Mouse (Mus musculus) heart, embryonic 15.5 days (tissue): ENCODE results near the gene Pef1. TPM values are rescaled to one million over a fixed set of nuclear protein-coding genes. Genes with fewer than 3 reads are reported as not detected.
A peak's percentile ranks its signal among the peaks of the same experiment; 100 is the strongest.

Experiments
- ATAC-seq: fragments of 200-750 bp; cut with Nextera tagmentation; replicated peaks from 2 replicates; pipeline ENCODE4 v1.8.0; 2017; ENCODE audit warnings: low read depth, moderate TSS enrichment; ENCODE audit not compliant: insufficient number of reproducible peaks, insufficient read depth, low FRiP score
- H3K27ac ChIP-seq: fragments of 300-500 bp; sonication (generic); 2 replicates; pipeline ENCODE4 v1.5.1; 2015; ENCODE audit warnings: mild to moderate bottlenecking, inconsistent platforms
- H3K27me3 ChIP-seq: fragments of 300-500 bp; sonication (generic); 2 replicates; pipeline ENCODE4 v1.6.1; 2015; ENCODE audit warnings: inconsistent platforms
- H3K36me3 ChIP-seq: fragments of 300-500 bp; sonication (generic); 2 replicates; pipeline ENCODE4 v1.6.1; 2015; ENCODE audit warnings: mild to moderate bottlenecking, inconsistent platforms
- H3K4me1 ChIP-seq: fragments of 300-500 bp; sonication (generic); replicated peaks from 2 replicates; pipeline ENCODE4 v1.6.1; 2015; ENCODE audit warnings: inconsistent platforms
- H3K4me2 ChIP-seq: fragments of 300-500 bp; sonication (generic); 2 replicates; pipeline ENCODE4 v1.6.1; 2015; ENCODE audit warnings: inconsistent platforms, mild to moderate bottlenecking, moderate library complexity
- H3K4me3 ChIP-seq: fragments of 300-500 bp; sonication (generic); 2 replicates; pipeline ENCODE4 v1.5.1; 2015; ENCODE audit warnings: mild to moderate bottlenecking, inconsistent platforms
- H3K9ac ChIP-seq: fragments of 300-500 bp; sonication (generic); 2 replicates; pipeline ENCODE4 v1.6.1; 2015; ENCODE audit warnings: mild to moderate bottlenecking, inconsistent platforms
- H3K9me3 ChIP-seq: fragments of 300-500 bp; sonication (generic); replicated peaks from 2 replicates; pipeline ENCODE4 v1.6.1; 2016; ENCODE audit warnings: inconsistent platforms
- WGBS: fragments of 180-500 bp; shearing (Covaris S2); methylation state at CpG from one replicate; pipeline ENCODE4 v1.1.7; 2015; ENCODE audit warnings: mixed read lengths; 5-methylcytosine and 5-hydroxymethylcytosine counted together
- polyA plus RNA-seq: library from polyadenylated mRNA; unstranded; fragments of >200 nt; fragmentation: Nextera tagmentation; extraction: Ambion mirVana; gene quantifications from 2 replicates; pipeline ENCODE4 v1.2.1, GENCODE M21; 2015

Pef1 gene
- polyA plus RNA-seq, 1 experiment from 2014 or later, result 48.9 TPM

- no peaks in the 10 kb centered on the region for H3K36me3 ChIP-seq
- no peak overlapping the region for H3K9ac ChIP-seq
- no peak overlapping the region for H3K4me3 ChIP-seq
- H3K4me2 ChIP-seq, result no peak overlapping the region
- 48% methylated on average over 9 of the region's 9 CpGs for WGBS
- peaks cover 70% of the 10 kb centered on the region for H3K27me3 ChIP-seq
- H3K27ac ChIP-seq, result no peak overlapping the region
- peaks cover 18% of the 10 kb centered on the region for H3K4me1 ChIP-seq
- no peak for ATAC-seq
- H3K9me3 ChIP-seq, result no peaks in the 10 kb centered on the region
These were observed 38.6 kb downstream of the Pef1 start for GRCm38 (mm10) chr4:130140992-130141402.

- ATAC-seq, result no peak
- no peak overlapping the region for H3K9ac ChIP-seq
- no peak overlapping the region for H3K4me3 ChIP-seq
- 46% methylated on average over 3 of the region's 3 CpGs for WGBS
- H3K27ac ChIP-seq, result no peak overlapping the region
- H3K9me3 ChIP-seq, result no peaks in the 10 kb centered on the region
- H3K36me3 ChIP-seq, result no peaks in the 10 kb centered on the region
- H3K4me1 ChIP-seq, result peaks cover 18% of the 10 kb centered on the region
- peaks cover 65% of the 10 kb centered on the region for H3K27me3 ChIP-seq
- no peak overlapping the region for H3K4me2 ChIP-seq
These were observed 39.4 kb downstream of the Pef1 start for GRCm38 (mm10) chr4:130141786-130142185.

- no peak for ATAC-seq
- Histone ChIP-seq H3K4me3 (no peak overlapping the region), H3K27me3 (peaks cover 28% of the 10 kb centered on the region), H3K9me3 (no peaks in the 10 kb centered on the region), H3K27ac (no peak overlapping the region), H3K4me1 (no peaks in the 10 kb centered on the region), H3K9ac (no peak overlapping the region), H3K36me3 (no peaks in the 10 kb centered on the region), H3K4me2 (no peak overlapping the region)
- WGBS, result 67% methylated on average over 10 of the region's 10 CpGs
These were observed 46.0 kb downstream of the Pef1 start for GRCm38 (mm10) chr4:130148405-130148804.

- no peak overlapping the region for H3K4me3 ChIP-seq
- 78% methylated on average over 3 of the region's 3 CpGs for WGBS
- no peak overlapping the region for H3K9ac ChIP-seq
- no peak for ATAC-seq
- H3K9me3 ChIP-seq, result no peaks in the 10 kb centered on the region
- no peaks in the 10 kb centered on the region for H3K4me1 ChIP-seq
- H3K4me2 ChIP-seq, result no peak overlapping the region
- H3K36me3 ChIP-seq, result no peaks in the 10 kb centered on the region
- H3K27me3 ChIP-seq, result peaks cover 24% of the 10 kb centered on the region
- H3K27ac ChIP-seq, result no peak overlapping the region
These were observed 51.9 kb downstream of the Pef1 start for GRCm38 (mm10) chr4:130154250-130154649.

- Histone ChIP-seq H3K27me3 (peaks cover 18% of the 10 kb centered on the region), H3K36me3 (no peaks in the 10 kb centered on the region), H3K27ac (no peak overlapping the region), H3K9ac (no peak overlapping the region), H3K9me3 (no peaks in the 10 kb centered on the region), H3K4me2 (no peak overlapping the region), H3K4me1 (peaks cover 5% of the 10 kb centered on the region; the same call in 1 of the 2 replicates), H3K4me3 (no peak overlapping the region)
- no peak for ATAC-seq
- 68% methylated on average over 12 of the region's 12 CpGs for WGBS
These were observed 54.5 kb downstream of the Pef1 start for GRCm38 (mm10) chr4:130156812-130157371.

DNA sequence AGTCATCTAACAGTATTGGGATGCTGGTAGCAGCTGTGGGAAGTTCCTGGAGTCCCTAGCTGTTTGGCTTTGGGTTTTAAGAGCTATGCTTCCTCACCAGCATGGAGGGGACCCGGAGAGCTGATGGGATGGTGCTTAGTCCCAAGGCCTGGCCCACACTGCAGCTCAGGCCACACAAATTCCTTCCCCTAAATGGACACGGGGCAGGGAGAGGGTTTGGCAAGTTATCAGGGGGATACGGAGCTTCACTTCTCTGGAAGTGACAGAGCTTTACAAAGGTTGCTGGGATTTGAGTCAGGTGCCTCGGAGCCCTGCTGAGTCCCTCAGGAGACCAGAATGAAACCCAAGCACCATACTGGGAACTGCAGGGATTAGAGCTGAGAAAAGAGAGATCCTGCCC is 59.0 kb downstream of the Pef1 start:
- Histone ChIP-seq H3K4me3 (no peak overlapping the region), H3K9ac (no peak overlapping the region), H3K36me3 (no peaks in the 10 kb centered on the region), H3K4me2 (no peak overlapping the region), H3K27me3 (no peaks in the 10 kb centered on the region), H3K9me3 (no peaks in the 10 kb centered on the region), H3K4me1 (peaks cover 36% of the 10 kb centered on the region), H3K27ac (peak overlapping the region; percentile 45)
- no peak for ATAC-seq
- 29% methylated on average over 4 of the region's 4 CpGs for WGBS

- peak overlapping the region; percentile 60 for H3K9ac ChIP-seq
- WGBS, result 6% methylated on average over 20 of the region's 20 CpGs
- peak overlapping the region; percentile 34 for H3K4me3 ChIP-seq
- peak overlapping the region; percentile 75 for H3K27ac ChIP-seq
- ATAC-seq, result peak; percentile 17
- peaks cover 56% of the 10 kb centered on the region for H3K4me1 ChIP-seq
- H3K36me3 ChIP-seq, result no peaks in the 10 kb centered on the region
- H3K4me2 ChIP-seq, result peak overlapping the region; percentile 65
- H3K27me3 ChIP-seq, result no peaks in the 10 kb centered on the region
- H3K9me3 ChIP-seq, result no peaks in the 10 kb centered on the region
These were observed 61.1 kb downstream of the Pef1 start for GRCm38 (mm10) chr4:130163391-130163861.

GRCm38 (mm10) chr4:130164121-130164520 is 61.8 kb downstream of the Pef1 start:
- Histone ChIP-seq H3K9me3 (no peaks in the 10 kb centered on the region), H3K9ac (no peak overlapping the region), H3K4me1 (peaks cover 63% of the 10 kb centered on the region), H3K27me3 (no peaks in the 10 kb centered on the region), H3K36me3 (no peaks in the 10 kb centered on the region), H3K4me2 (peak overlapping the region; percentile 65; the same call in 1 of the 2 replicates), H3K27ac (peak overlapping the region; percentile 75), H3K4me3 (no peak overlapping the region)
- WGBS, result 81% methylated on average over 6 of the region's 6 CpGs
- ATAC-seq, result no peak

DNA sequence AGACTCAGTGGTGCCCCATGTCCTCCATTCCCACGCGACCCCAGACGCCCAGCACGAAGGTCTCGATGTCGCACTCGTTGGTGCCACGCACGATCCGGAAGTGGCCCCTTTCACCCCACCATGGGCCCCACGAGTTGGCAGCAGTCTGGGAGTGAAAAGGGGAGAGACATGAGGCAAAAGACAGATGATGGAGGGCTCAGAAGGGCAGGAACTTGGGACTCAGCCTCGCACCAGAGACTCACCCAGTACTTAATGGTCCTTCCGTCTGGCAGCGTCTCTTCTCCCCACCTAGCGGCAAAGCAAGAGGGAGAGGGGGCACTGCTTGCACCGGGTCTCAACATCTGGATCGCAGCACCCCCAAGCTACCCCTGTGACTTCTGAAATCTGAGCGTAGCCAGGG is 63.7 kb downstream of the Pef1 start:
- Histone ChIP-seq H3K9ac (no peak overlapping the region), H3K4me2 (no peak overlapping the region), H3K36me3 (no peaks in the 10 kb centered on the region), H3K4me3 (no peak overlapping the region), H3K4me1 (peaks cover 81% of the 10 kb centered on the region), H3K27ac (peak overlapping the region; percentile 55), H3K9me3 (no peaks in the 10 kb centered on the region), H3K27me3 (no peaks in the 10 kb centered on the region)
- no peak for ATAC-seq
- WGBS, result 77% methylated on average over 18 of the region's 18 CpGs

GRCm38 (mm10) chr4:130166592-130166991 is 64.2 kb downstream of the Pef1 start:
- Histone ChIP-seq H3K9me3 (no peaks in the 10 kb centered on the region), H3K36me3 (no peaks in the 10 kb centered on the region), H3K4me1 (peaks cover 82% of the 10 kb centered on the region), H3K27me3 (no peaks in the 10 kb centered on the region), H3K9ac (no peak overlapping the region), H3K27ac (peak overlapping the region; percentile 55), H3K4me2 (no peak overlapping the region), H3K4me3 (no peak overlapping the region)
- no peak for ATAC-seq
- WGBS, result 73% methylated on average over 8 of the region's 8 CpGs

DNA sequence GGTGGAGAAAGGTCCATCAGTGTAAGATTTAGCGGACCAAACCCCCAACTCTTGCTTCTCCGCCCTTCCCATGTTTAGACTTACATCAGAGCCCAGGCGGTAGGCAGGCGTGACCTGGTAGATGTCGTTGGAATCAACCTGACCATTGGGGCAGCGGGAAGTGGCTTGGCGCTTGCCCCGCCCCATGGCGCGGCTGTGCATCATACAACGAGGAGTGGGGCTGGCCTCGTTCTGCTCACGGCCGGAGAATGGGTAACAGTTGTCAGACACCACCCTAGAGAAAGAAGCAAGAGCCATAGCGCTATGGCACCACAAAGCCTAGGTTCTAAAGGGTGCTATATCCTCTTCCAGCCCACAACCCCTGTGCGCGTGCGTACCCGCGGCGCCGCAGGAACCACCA is 65.0 kb downstream of the Pef1 start:
- WGBS, result 57% methylated on average over 22 of the region's 22 CpGs
- no peak for ATAC-seq
- no peaks in the 10 kb centered on the region for H3K36me3 ChIP-seq
- H3K4me3 ChIP-seq, result no peak overlapping the region
- H3K4me1 ChIP-seq, result peaks cover 86% of the 10 kb centered on the region
- no peaks in the 10 kb centered on the region for H3K9me3 ChIP-seq
- H3K27me3 ChIP-seq, result no peaks in the 10 kb centered on the region
- H3K4me2 ChIP-seq, result peak overlapping the region; percentile 61
- H3K27ac ChIP-seq, result peak overlapping the region; percentile 85
- no peak overlapping the region for H3K9ac ChIP-seq

DNA sequence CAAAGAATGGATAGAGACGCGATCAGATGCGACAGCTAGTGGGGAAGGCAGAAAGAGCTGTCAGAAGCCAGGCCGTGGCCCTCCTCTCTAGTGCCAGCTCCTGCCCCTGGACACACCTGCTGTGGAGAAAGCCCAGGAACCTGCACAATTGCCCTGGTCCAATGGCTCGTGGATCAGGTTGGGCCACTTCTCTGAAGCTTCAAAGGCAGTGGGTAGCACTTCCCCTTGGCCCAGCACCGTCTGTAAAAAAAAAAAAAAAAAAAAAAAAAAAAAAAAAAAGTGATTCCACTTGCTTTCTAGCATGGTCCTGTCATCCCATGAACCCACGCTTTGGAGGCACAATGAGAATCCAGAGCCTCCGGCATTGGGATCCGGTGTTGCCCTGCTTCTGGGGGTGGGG is 65.5 kb downstream of the Pef1 start:
- Histone ChIP-seq H3K9ac (no peak overlapping the region), H3K27ac (peak overlapping the region; percentile 85), H3K4me1 (peaks cover 86% of the 10 kb centered on the region), H3K4me3 (peak overlapping the region; percentile 25), H3K4me2 (peak overlapping the region; percentile 61), H3K9me3 (no peaks in the 10 kb centered on the region), H3K36me3 (no peaks in the 10 kb centered on the region), H3K27me3 (no peaks in the 10 kb centered on the region)
- no peak for ATAC-seq
- WGBS, result 35% methylated on average over 9 of the region's 9 CpGs
